Mouse (Mus musculus): ENCODE data around the gene Tmem274. TPM values are rescaled to one million over a fixed set of nuclear protein-coding genes. Genes with fewer than 3 reads are reported as not detected.
A peak's percentile ranks its signal among the peaks of the same experiment; 100 is the strongest.
"Not testable (repeated sequence)": the region's sequence is repeated elsewhere in the genome, so short reads cannot be mapped to it uniquely, and the experiment has no call there.

The Tmem274 gene
- polyA plus RNA-seq (2015; fragmentation: Nextera tagmentation; extraction: Ambion mirVana), result 0.34 and 0.41 TPM in 2 replicates

GRCm38 (mm10) chr4:149477078-149477477, at the start of gene Tmem274:
TSS of gene Tmem274 (plus strand) at chr4:149477378.
- 89% methylated on average over 11 of the region's 11 CpGs for WGBS
- Histone ChIP-seq H3K27me3 (ENCODE audit: control insufficient read depth, insufficient read depth, low read length) (no peaks in the 10 kb centered on the region), H3K27ac (ENCODE audit: low read length) (no peak within 1 kb of the TSS), H3K9me3 (replicated peaks; ENCODE audit: control insufficient read depth, low read length) (no peaks in the 10 kb centered on the region), H3K4me3 (ENCODE audit: low read length) (no peak within 1 kb of the TSS), H3K9ac (ENCODE audit: low read length) (no peak within 1 kb of the TSS), H3K4me2 (ENCODE audit: low read depth, low read length) (no peak within 1 kb of the TSS), H3K36me3 (ENCODE audit: control insufficient read depth, insufficient read depth) (peaks cover 13% of the 10 kb centered on the region), H3K4me1 (ENCODE audit: control insufficient read depth, insufficient read depth, low read length) (no peaks in the 10 kb centered on the region)
- no peak for ATAC-seq (replicated peaks; ENCODE audit: extremely low read depth, insufficient read depth, low FRiP score)

GRCm38 (mm10) chr4:149429592-149429991, 47.6 kb upstream of the Tmem274 start:
- Histone ChIP-seq H3K36me3 (ENCODE audit: control insufficient read depth, insufficient read depth) (no peaks in the 10 kb centered on the region), H3K9ac (ENCODE audit: low read length) (no peak overlapping the region), H3K9me3 (replicated peaks; ENCODE audit: control insufficient read depth, low read length) (no peaks in the 10 kb centered on the region), H3K27ac (ENCODE audit: low read length) (no peak overlapping the region), H3K27me3 (ENCODE audit: control insufficient read depth, insufficient read depth, low read length) (no peaks in the 10 kb centered on the region), H3K4me3 (ENCODE audit: low read length) (no peak overlapping the region), H3K4me2 (ENCODE audit: low read depth, low read length) (no peak overlapping the region), H3K4me1 (ENCODE audit: control insufficient read depth, insufficient read depth, low read length) (0 out of 2 replicates have a peak, but pooled peaks cover 6% of the 10 kb centered on the region)
- 81% methylated on average over 5 of the region's 5 CpGs for WGBS
- ATAC-seq (replicated peaks; ENCODE audit: extremely low read depth, insufficient read depth, low FRiP score), result no peak

GRCm38 (mm10) chr4:149431887-149432286, 45.3 kb upstream of the Tmem274 start:
- not testable (repeated sequence) for H3K4me2 ChIP-seq (ENCODE audit: low read depth, low read length); H3K4me3 ChIP-seq (ENCODE audit: low read length); H3K9ac ChIP-seq (ENCODE audit: low read length); H3K27me3 ChIP-seq (ENCODE audit: control insufficient read depth, insufficient read depth, low read length); H3K9me3 ChIP-seq (replicated peaks; ENCODE audit: control insufficient read depth, low read length); ATAC-seq (replicated peaks; ENCODE audit: extremely low read depth, insufficient read depth, low FRiP score); H3K4me1 ChIP-seq (ENCODE audit: control insufficient read depth, insufficient read depth, low read length); H3K36me3 ChIP-seq (ENCODE audit: control insufficient read depth, insufficient read depth); H3K27ac ChIP-seq (ENCODE audit: low read length)
- WGBS, result 71% methylated on average over 1 of the region's 1 CpGs

- Histone ChIP-seq H3K4me3 (ENCODE audit: low read length) (no peak overlapping the region), H3K27me3 (ENCODE audit: control insufficient read depth, insufficient read depth, low read length) (no peaks in the 10 kb centered on the region), H3K9ac (ENCODE audit: low read length) (no peak overlapping the region), H3K27ac (ENCODE audit: low read length) (no peak overlapping the region), H3K4me1 (ENCODE audit: control insufficient read depth, insufficient read depth, low read length) (peaks cover 9% of the 10 kb centered on the region), H3K9me3 (replicated peaks; ENCODE audit: control insufficient read depth, low read length) (no peaks in the 10 kb centered on the region), H3K36me3 (ENCODE audit: control insufficient read depth, insufficient read depth) (no peaks in the 10 kb centered on the region), H3K4me2 (ENCODE audit: low read depth, low read length) (no peak overlapping the region)
- no peak for ATAC-seq (replicated peaks; ENCODE audit: extremely low read depth, insufficient read depth, low FRiP score)
- 61% methylated on average over 8 of the region's 8 CpGs for WGBS
Observed at GRCm38 (mm10) chr4:149440576-149440975, 36.6 kb upstream of the Tmem274 start.

GRCm38 (mm10) chr4:149442436-149442835, 34.7 kb upstream of the Tmem274 start:
- no peak overlapping the region for H3K9ac ChIP-seq (ENCODE audit: low read length)
- no peak overlapping the region for H3K4me2 ChIP-seq (ENCODE audit: low read depth, low read length)
- H3K27ac ChIP-seq (ENCODE audit: low read length), result peak overlapping the region; percentile 32

GRCm38 (mm10) chr4:149444465-149444864, 32.7 kb upstream of the Tmem274 start:
- Histone ChIP-seq H3K27ac (ENCODE audit: low read length) (peak overlapping the region; percentile 92; the same call in 1 of the 2 replicates), H3K9me3 (replicated peaks; ENCODE audit: control insufficient read depth, low read length) (no peaks in the 10 kb centered on the region), H3K9ac (ENCODE audit: low read length) (no peak overlapping the region), H3K4me1 (ENCODE audit: control insufficient read depth, insufficient read depth, low read length) (peaks cover 13% of the 10 kb centered on the region), H3K4me2 (ENCODE audit: low read depth, low read length) (no peak overlapping the region), H3K27me3 (ENCODE audit: control insufficient read depth, insufficient read depth, low read length) (no peaks in the 10 kb centered on the region), H3K36me3 (ENCODE audit: control insufficient read depth, insufficient read depth) (no peaks in the 10 kb centered on the region), H3K4me3 (ENCODE audit: low read length) (no peak overlapping the region)
- 44% methylated on average over 1 of the region's 1 CpGs for WGBS
- no peak for ATAC-seq (replicated peaks; ENCODE audit: extremely low read depth, insufficient read depth, low FRiP score)

More at GRCm38 (mm10) chr4:149442436-149442835, 34.7 kb upstream of the Tmem274 start:
- Histone ChIP-seq H3K27me3 (ENCODE audit: control insufficient read depth, insufficient read depth, low read length) (no peaks in the 10 kb centered on the region), H3K4me3 (ENCODE audit: low read length) (no peak overlapping the region), H3K9me3 (replicated peaks; ENCODE audit: control insufficient read depth, low read length) (no peaks in the 10 kb centered on the region), H3K36me3 (ENCODE audit: control insufficient read depth, insufficient read depth) (no peaks in the 10 kb centered on the region), H3K4me1 (ENCODE audit: control insufficient read depth, insufficient read depth, low read length) (peaks cover 13% of the 10 kb centered on the region)
- ATAC-seq (replicated peaks; ENCODE audit: extremely low read depth, insufficient read depth, low FRiP score), result no peak
- WGBS, result 23% methylated on average over 3 of the region's 3 CpGs

GRCm38 (mm10) chr4:149444964-149445701, 32.0 kb upstream of the Tmem274 start:
- under 1% methylated on average over 36 of the region's 36 CpGs for WGBS
- Histone ChIP-seq H3K27me3 (ENCODE audit: control insufficient read depth, insufficient read depth, low read length) (no peaks in the 10 kb centered on the region), H3K27ac (ENCODE audit: low read length) (peak overlapping the region; percentile 92), H3K4me3 (ENCODE audit: low read length) (peak overlapping the region; percentile 50), H3K9me3 (replicated peaks; ENCODE audit: control insufficient read depth, low read length) (no peaks in the 10 kb centered on the region), H3K4me2 (ENCODE audit: low read depth, low read length) (peak overlapping the region; percentile 80), H3K9ac (ENCODE audit: low read length) (peak overlapping the region; percentile 78), H3K36me3 (ENCODE audit: control insufficient read depth, insufficient read depth) (no peaks in the 10 kb centered on the region), H3K4me1 (ENCODE audit: control insufficient read depth, insufficient read depth, low read length) (peaks cover 13% of the 10 kb centered on the region)
- peak; percentile 96 for ATAC-seq (replicated peaks; ENCODE audit: extremely low read depth, insufficient read depth, low FRiP score)

GRCm38 (mm10) chr4:149445868-149446267, 31.3 kb upstream of the Tmem274 start:
- WGBS, result 5% methylated on average over 11 of the region's 11 CpGs
- ATAC-seq (replicated peaks; ENCODE audit: extremely low read depth, insufficient read depth, low FRiP score), result peak; percentile 49

GRCm38 (mm10) chr4:149446309-149446708, 30.9 kb upstream of the Tmem274 start:
- WGBS, result 61% methylated on average over 1 of the region's 1 CpGs
- H3K36me3 ChIP-seq (ENCODE audit: control insufficient read depth, insufficient read depth), result no peaks in the 10 kb centered on the region
- no peaks in the 10 kb centered on the region for H3K9me3 ChIP-seq (replicated peaks; ENCODE audit: control insufficient read depth, low read length)
- peak overlapping the region; percentile 67 for H3K27ac ChIP-seq (ENCODE audit: low read length)
- peak overlapping the region; percentile 80; the same call in 1 of the 2 replicates for H3K4me2 ChIP-seq (ENCODE audit: low read depth, low read length)
- no peak overlapping the region; the same call in 1 of the 2 replicates for H3K4me3 ChIP-seq (ENCODE audit: low read length)
- H3K4me1 ChIP-seq (ENCODE audit: control insufficient read depth, insufficient read depth, low read length), result peaks cover 13% of the 10 kb centered on the region
- ATAC-seq (replicated peaks; ENCODE audit: extremely low read depth, insufficient read depth, low FRiP score), result no peak
- H3K9ac ChIP-seq (ENCODE audit: low read length), result 0 out of 2 replicates have a peak overlapping the region, but pooled peaks have one; percentile 35
- no peaks in the 10 kb centered on the region for H3K27me3 ChIP-seq (ENCODE audit: control insufficient read depth, insufficient read depth, low read length)

More at GRCm38 (mm10) chr4:149445868-149446267, 31.3 kb upstream of the Tmem274 start:
- peaks cover 13% of the 10 kb centered on the region for H3K4me1 ChIP-seq (ENCODE audit: control insufficient read depth, insufficient read depth, low read length)
- peak overlapping the region; percentile 92 for H3K27ac ChIP-seq (ENCODE audit: low read length)
- peak overlapping the region; percentile 50 for H3K4me3 ChIP-seq (ENCODE audit: low read length)
- H3K4me2 ChIP-seq (ENCODE audit: low read depth, low read length), result peak overlapping the region; percentile 80
- no peaks in the 10 kb centered on the region for H3K9me3 ChIP-seq (replicated peaks; ENCODE audit: control insufficient read depth, low read length)
- peak overlapping the region; percentile 78 for H3K9ac ChIP-seq (ENCODE audit: low read length)
- no peaks in the 10 kb centered on the region for H3K36me3 ChIP-seq (ENCODE audit: control insufficient read depth, insufficient read depth)
- H3K27me3 ChIP-seq (ENCODE audit: control insufficient read depth, insufficient read depth, low read length), result no peaks in the 10 kb centered on the region
